Mouse (Mus musculus) heart, embryonic 14.5 days (tissue): Measurements from ENCODE around the gene Ssu2. TPM values are rescaled to one million over a fixed set of nuclear protein-coding genes. Genes with fewer than 3 reads are reported as not detected.

ENCODE experiments used
- ATAC-seq: fragments of 200-750 bp; cut with Nextera tagmentation; 2 replicates; pipeline ENCODE4 v1.8.0; 2017; ENCODE audit warnings: low read depth, moderate TSS enrichment; ENCODE audit not compliant: insufficient number of reproducible peaks, insufficient read depth, low FRiP score
- H3K27ac ChIP-seq, 2 experiments: fragments of 200-500 bp in 1 of 2; fragments of 300-500 bp in 1 of 2; sonication (generic) in 1 of 2; replicated peaks in 1 of 2; 2 replicates each; pipeline ENCODE4 v1.5.1; 2012 to 2014; ENCODE audit warnings: low read depth in 2 of 2, low read length in 2 of 2, control low read depth in 1 of 2, mild to moderate bottlenecking in 1 of 2, mixed read lengths in 1 of 2; ENCODE audit not compliant: control insufficient read depth in 1 of 2, insufficient read depth in 1 of 2
- H3K27me3 ChIP-seq: fragments of 300-500 bp; sonication (generic); 2 replicates; pipeline ENCODE4 v1.6.1; 2014; ENCODE audit warnings: mild to moderate bottlenecking, low read length, control low read depth; ENCODE audit not compliant: control insufficient read depth, insufficient read depth
- H3K36me3 ChIP-seq: fragments of 300-500 bp; sonication (generic); 2 replicates; pipeline ENCODE4 v1.6.1; 2014; ENCODE audit warnings: mild to moderate bottlenecking, control low read depth, low read length, mixed read lengths; ENCODE audit not compliant: control insufficient read depth, insufficient read depth
- H3K4me1 ChIP-seq, 2 experiments: fragments of 200-500 bp in 1 of 2; fragments of 300-500 bp in 1 of 2; sonication (generic) in 1 of 2; 2 replicates each; pipeline ENCODE4 v1.6.1; 2012 to 2014; ENCODE audit warnings: low read length in 2 of 2, control low read depth in 1 of 2, mixed read lengths in 1 of 2; ENCODE audit not compliant: control insufficient read depth in 2 of 2, insufficient read depth in 2 of 2
- H3K4me2 ChIP-seq: fragments of 300-500 bp; sonication (generic); 2 replicates; pipeline ENCODE4 v1.6.1; 2014; ENCODE audit warnings: mild to moderate bottlenecking, low read length
- H3K4me3 ChIP-seq, 2 experiments: fragments of 200-500 bp in 1 of 2; fragments of 300-500 bp in 1 of 2; sonication (generic) in 1 of 2; 2 replicates each; pipeline ENCODE4 v1.5.1; 2012 to 2014; ENCODE audit warnings: low read length in 2 of 2, mild to moderate bottlenecking in 2 of 2, control low read depth in 1 of 2, low read depth in 1 of 2, moderate library complexity in 1 of 2; ENCODE audit not compliant: control insufficient read depth in 1 of 2, insufficient read depth in 1 of 2
- H3K9ac ChIP-seq: fragments of 300-500 bp; sonication (generic); 2 replicates; pipeline ENCODE4 v1.6.1; 2014; ENCODE audit warnings: mild to moderate bottlenecking, low read length
- H3K9me3 ChIP-seq: fragments of 300-500 bp; sonication (generic); 2 replicates; pipeline ENCODE4 v1.6.1; 2016; ENCODE audit warnings: low read length, control low read depth; ENCODE audit not compliant: control insufficient read depth
- WGBS: fragments of 180-500 bp; shearing (Covaris S2); extraction: QIAGEN DNeasy Blood & Tissue Kit; methylation state at CpG from one replicate; pipeline ENCODE4 v1.1.7; 2014; 5-methylcytosine and 5-hydroxymethylcytosine counted together
- polyA plus RNA-seq: library from polyadenylated mRNA; unstranded; fragments of >200 nt; fragmentation: Nextera tagmentation; extraction: Ambion mirVana; gene quantifications from 2 replicates; pipeline ENCODE4 v1.2.1, GENCODE M21; 2014

Ssu2 gene
- polyA plus RNA-seq, 1 experiment from 2014 or later: 2.8 TPM

GRCm38 (mm10) chr6:112373886-112374585 lies 13.8 kb downstream of the Ssu2 start:
- 0 out of 2 replicates have a peak, but pooled peaks have one; percentile 42 for ATAC-seq
- no peak overlapping the region for H3K4me3 ChIP-seq
- H3K36me3 ChIP-seq: no peaks in the 10 kb centered on the region
- H3K27me3 ChIP-seq: no peaks in the 10 kb centered on the region
- H3K4me1 ChIP-seq: no peaks in the 10 kb centered on the region
- H3K9me3 ChIP-seq: no peaks in the 10 kb centered on the region
- H3K9ac ChIP-seq: no peak overlapping the region
- H3K27ac ChIP-seq: no peak overlapping the region
- H3K4me2 ChIP-seq: no peak overlapping the region
- 47% methylated on average over 8 of the region's 8 CpGs for WGBS

GRCm38 (mm10) chr6:112365294-112365693 lies 22.5 kb downstream of the Ssu2 start:
- H3K27ac ChIP-seq: no peak overlapping the region
- 82% methylated on average over 10 of the region's 10 CpGs for WGBS
- H3K36me3 ChIP-seq: no peaks in the 10 kb centered on the region
- H3K9ac ChIP-seq: no peak overlapping the region
- H3K4me2 ChIP-seq: no peak overlapping the region
- 0 out of 2 replicates have a peak, but pooled peaks cover 3% of the 10 kb centered on the region for H3K9me3 ChIP-seq
- H3K4me3 ChIP-seq: no peak overlapping the region
- ATAC-seq: no peak
- no peaks in the 10 kb centered on the region for H3K4me1 ChIP-seq
- no peaks in the 10 kb centered on the region for H3K27me3 ChIP-seq

- WGBS: 36% methylated on average over 2 of the region's 2 CpGs
- 0 out of 2 replicates have a peak, but pooled peaks cover 3% of the 10 kb centered on the region for H3K9me3 ChIP-seq
Measured at GRCm38 (mm10) chr6:112364581-112364980, 23.2 kb downstream of the Ssu2 start.

GRCm38 (mm10) chr6:112362349-112362958 lies 25.4 kb downstream of the Ssu2 start:
- no peak overlapping the region for H3K4me2 ChIP-seq
- H3K27me3 ChIP-seq: no peaks in the 10 kb centered on the region
- H3K4me1 ChIP-seq: no peaks in the 10 kb centered on the region
- no peak overlapping the region for H3K9ac ChIP-seq
- WGBS: 35% methylated on average over 6 of the region's 6 CpGs
- no peak for ATAC-seq
- H3K4me3 ChIP-seq: no peak overlapping the region
- no peak overlapping the region for H3K27ac ChIP-seq
- no peaks in the 10 kb centered on the region for H3K36me3 ChIP-seq
- H3K9me3 ChIP-seq: 0 out of 2 replicates have a peak, but pooled peaks cover 3% of the 10 kb centered on the region

More at GRCm38 (mm10) chr6:112364581-112364980, 23.2 kb downstream of the Ssu2 start:
- Histone ChIP-seq H3K27ac (no peak overlapping the region), H3K36me3 (no peaks in the 10 kb centered on the region), H3K4me2 (no peak overlapping the region), H3K27me3 (no peaks in the 10 kb centered on the region), H3K4me3 (no peak overlapping the region), H3K4me1 (no peaks in the 10 kb centered on the region), H3K9ac (no peak overlapping the region)
- ATAC-seq: no peak

GRCm38 (mm10) chr6:112360676-112361075 lies 27.1 kb downstream of the Ssu2 start:
- no peak overlapping the region for H3K27ac ChIP-seq
- H3K36me3 ChIP-seq: no peaks in the 10 kb centered on the region
- H3K9ac ChIP-seq: no peak overlapping the region
- 78% methylated on average over 8 of the region's 8 CpGs for WGBS
- no peaks in the 10 kb centered on the region for H3K9me3 ChIP-seq
- no peaks in the 10 kb centered on the region for H3K27me3 ChIP-seq
- ATAC-seq: no peak
- no peak overlapping the region for H3K4me2 ChIP-seq
- no peak overlapping the region for H3K4me3 ChIP-seq
- no peaks in the 10 kb centered on the region for H3K4me1 ChIP-seq

- H3K27me3 ChIP-seq: no peaks in the 10 kb centered on the region
- no peaks in the 10 kb centered on the region for H3K4me1 ChIP-seq
- H3K9ac ChIP-seq: no peak overlapping the region
- no peak for ATAC-seq
- no peak overlapping the region for H3K27ac ChIP-seq
- H3K36me3 ChIP-seq: no peaks in the 10 kb centered on the region
- no peaks in the 10 kb centered on the region for H3K9me3 ChIP-seq
- H3K4me2 ChIP-seq: no peak overlapping the region
- H3K4me3 ChIP-seq: no peak overlapping the region
- 81% methylated on average over 1 of the region's 1 CpGs for WGBS
Measured at GRCm38 (mm10) chr6:112359341-112359740, 28.5 kb downstream of the Ssu2 start.

GRCm38 (mm10) chr6:112350452-112350851 lies 37.4 kb downstream of the Ssu2 start:
- H3K4me3 ChIP-seq: no peak overlapping the region
- no peaks in the 10 kb centered on the region for H3K27me3 ChIP-seq
- WGBS: 81% methylated on average over 4 of the region's 4 CpGs
- no peak for ATAC-seq
- H3K9me3 ChIP-seq: no peaks in the 10 kb centered on the region
- no peak overlapping the region for H3K4me2 ChIP-seq
- H3K36me3 ChIP-seq: no peaks in the 10 kb centered on the region
- H3K9ac ChIP-seq: no peak overlapping the region
- no peak overlapping the region for H3K27ac ChIP-seq
- no peaks in the 10 kb centered on the region for H3K4me1 ChIP-seq
